Mouse (Mus musculus): ENCODE data around the gene Tle3.

DNA sequence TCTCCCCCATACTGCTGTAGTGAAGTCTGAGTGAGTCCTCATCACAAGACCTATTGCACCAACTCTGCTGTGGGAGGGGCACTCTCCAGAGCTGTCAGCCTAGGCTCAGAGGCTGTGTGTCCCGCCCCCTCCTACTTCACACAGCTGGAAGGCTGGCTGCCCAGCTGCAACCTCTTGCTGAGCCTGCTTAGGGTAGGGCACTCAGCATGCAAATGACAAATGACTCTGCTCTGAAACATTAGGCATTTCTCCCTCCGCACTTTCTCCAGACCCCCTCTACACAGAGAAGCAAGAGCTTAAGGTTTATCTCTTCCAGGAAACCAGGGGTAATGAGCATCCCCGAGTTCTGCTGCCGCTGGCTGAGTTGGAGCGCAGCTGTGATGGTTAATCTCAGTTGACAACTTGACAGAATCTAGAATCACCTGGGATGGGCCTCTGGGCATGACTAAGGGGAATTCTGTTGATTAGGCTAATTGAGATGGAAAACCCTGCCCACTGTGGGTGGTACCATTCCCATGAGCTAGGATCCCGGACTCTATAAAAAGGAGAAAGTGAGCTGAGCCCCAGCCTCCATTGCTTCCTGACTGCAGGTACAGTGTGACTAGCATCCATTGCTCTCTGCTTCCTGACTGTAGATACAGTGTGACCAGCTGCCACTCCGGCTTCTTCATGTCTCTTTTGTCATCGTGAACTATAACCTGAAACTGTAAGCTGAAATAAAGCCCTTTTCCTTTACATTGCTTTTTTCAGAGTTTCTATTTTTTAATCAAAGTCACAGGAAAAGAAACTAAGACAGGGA lies 63.2 kb downstream of the Tle3 start:
- TF ChIP-seq HCFC1 (IDR thresholded peaks at IDR 0.05; ENCODE audit: borderline replicate concordance, insufficient read depth, low read length) (no peak), MAFK (IDR thresholded peaks at IDR 0.05; ENCODE audit: insufficient read depth, low read depth, low read length) (peak; percentile 79), ZNF384 (IDR thresholded peaks at IDR 0.05; ENCODE audit: low read depth, low read length) (no peak), ZC3H11A (IDR thresholded peaks at IDR 0.05; ENCODE audit: borderline replicate concordance, low read depth, low read length) (no peak), CHD2 (IDR thresholded peaks at IDR 0.05; ENCODE audit: low read depth, low read length) (no peak)

All from ES-E14 (cell line).